In genomic region chr10:92247449-92247805, GRCm38 (mm10) we compare ENCODE assay signal across 20 mouse cellular contexts.
DNase-seq lines count a peak whose midpoint lies in the region; ATAC-seq and TF ChIP-seq lines count a peak whose summit lies in the region.
"Had no signal": no experiment of that assay in that cellular context is flagged by ENCODE, and none has a peak within 500 bp of the region (broad histone marks: within the 10 kb centered on the region; RNA-seq: fewer than 3 reads in every experiment).

No protein-coding gene starts in this region.

- H3K4me3 ChIP-seq in left cerebral cortex, adult 2 months: no peak overlapping the region
- no peak overlapping the region for H3K4me3 ChIP-seq in hindbrain, postnatal 0 days (ENCODE audit: low read length)
- no peak overlapping the region for H3K4me3 ChIP-seq in midbrain, embryonic 16.5 days (ENCODE audit: low read depth, low read length)
- H3K4me3 ChIP-seq: kidney, embryonic 15.5 days; limb, embryonic 15.5 days; liver, embryonic 15.5 days; neural tube, embryonic 12.5 days had no signal

- WGBS in hindbrain, postnatal 0 days: 23% methylated on average over 5 of the region's 5 CpGs
- 5% methylated on average over 5 of the region's 5 CpGs for WGBS in midbrain, embryonic 16.5 days

- DNase-seq in cerebellum, postnatal 10 days: peak; percentile 11 to 13
- DNase-seq in cerebellum, adult 9-11 months: no peak
- no peak for DNase-seq in left cerebral cortex, adult 2 months (ENCODE audit: extremely low spot score in 1 of 2, low spot score in 2 of 2)
- no peak for DNase-seq in left cerebral cortex, postnatal 36 days (ENCODE audit: low spot score in 2 of 2)
- peak; percentile 7 for DNase-seq in hindbrain, postnatal 0 days (ENCODE audit: low spot score)
- no peak for DNase-seq in adrenal gland, adult 2 months
- DNase-seq: adrenal gland, postnatal 25 days; cerebellum, adult 11-12 months; cerebellum, postnatal 36 days; gastrocnemius, postnatal 25 days; thymus, postnatal 14 days had no signal

- no peaks in the 10 kb centered on the region for H3K27me3 ChIP-seq in hindbrain, postnatal 0 days (ENCODE audit: insufficient read depth, low read length)
- H3K27me3 ChIP-seq in midbrain, embryonic 16.5 days (ENCODE audit: control insufficient read depth, insufficient read depth, low read depth, low read length): no peaks in the 10 kb centered on the region
- H3K27me3 ChIP-seq: kidney, embryonic 15.5 days; limb, embryonic 15.5 days; liver, embryonic 15.5 days; neural tube, embryonic 12.5 days; Patski had no signal

- no peaks in the 10 kb centered on the region for H3K36me3 ChIP-seq in hindbrain, postnatal 0 days (ENCODE audit: insufficient read depth, low read length)
- no peaks in the 10 kb centered on the region for H3K36me3 ChIP-seq in midbrain, embryonic 16.5 days (ENCODE audit: control insufficient read depth, insufficient read depth, low read length)
- H3K36me3 ChIP-seq: kidney, embryonic 15.5 days; limb, embryonic 15.5 days; liver, embryonic 15.5 days; neural tube, embryonic 12.5 days had no signal

- intact Hi-C loops in left cerebral cortex, adult 2 months (cut with DNase I): loop anchor here (2.0 kb wide), 1 partner anchor 83 kb away; no protein-coding TSS in a partner anchor
- intact Hi-C loops in left cerebral cortex, postnatal 36 days (cut with DNase I): loop anchor here (5.0 kb wide), 1 partner anchor 85 kb away; no protein-coding TSS in a partner anchor

- no peak for ATAC-seq in hindbrain, postnatal 0 days
- no peak for ATAC-seq in midbrain, embryonic 16.5 days
- ATAC-seq in activated CD4-positive, CD25-positive, alpha-beta regulatory T cell, adult 4 months: no peak
- ATAC-seq: intestine, postnatal 0 days; lung, postnatal 0 days had no signal

- no peak overlapping the region for H3K4me2 ChIP-seq in hindbrain, postnatal 0 days (ENCODE audit: low read depth, low read length)
- H3K4me2 ChIP-seq in midbrain, embryonic 16.5 days (ENCODE audit: low read length): no peak overlapping the region
- H3K4me2 ChIP-seq: kidney, embryonic 15.5 days; limb, embryonic 15.5 days; liver, embryonic 15.5 days; neural tube, embryonic 12.5 days had no signal

- peak overlapping the region; percentile 28; the same call in 1 of the 2 replicates for H3K27ac ChIP-seq in left cerebral cortex, adult 2 months
- no peak overlapping the region for H3K27ac ChIP-seq in hindbrain, postnatal 0 days
- H3K27ac ChIP-seq in midbrain, embryonic 16.5 days (ENCODE audit: low read length): peak overlapping the region; percentile 54
- H3K27ac ChIP-seq: kidney, embryonic 15.5 days; limb, embryonic 15.5 days; liver, embryonic 15.5 days; neural tube, embryonic 12.5 days had no signal

- TF ChIP-seq CTCF in left cerebral cortex, adult 2 months (IDR thresholded peaks at IDR 0.05): no peak
- no peak for TF ChIP-seq CTCF in hindbrain, postnatal 0 days (IDR thresholded peaks at IDR 0.05; ENCODE audit: low read depth)

- H3K9ac ChIP-seq in hindbrain, postnatal 0 days (replicated peaks; ENCODE audit: low read length): no peak overlapping the region
- H3K9ac ChIP-seq in midbrain, embryonic 16.5 days (ENCODE audit: low read depth, low read length): no peak overlapping the region
- H3K9ac ChIP-seq: kidney, embryonic 15.5 days; limb, embryonic 15.5 days; liver, embryonic 15.5 days; neural tube, embryonic 12.5 days had no signal

- H3K4me1 ChIP-seq in hindbrain, postnatal 0 days (ENCODE audit: insufficient read depth, low read length): peaks cover 8% of the 10 kb centered on the region
- peaks cover 18% of the 10 kb centered on the region for H3K4me1 ChIP-seq in midbrain, embryonic 16.5 days (ENCODE audit: control insufficient read depth, insufficient read depth, low read length)
- H3K4me1 ChIP-seq: liver, embryonic 15.5 days had no signal

- H3K9me3 ChIP-seq in hindbrain, postnatal 0 days (ENCODE audit: low read length): no peaks in the 10 kb centered on the region
- no peaks in the 10 kb centered on the region for H3K9me3 ChIP-seq in midbrain, embryonic 16.5 days (replicated peaks; ENCODE audit: control insufficient read depth, low read length, poor library complexity, severe bottlenecking)
- H3K9me3 ChIP-seq: kidney, embryonic 15.5 days; limb, embryonic 15.5 days; liver, embryonic 15.5 days; neural tube, embryonic 12.5 days had no signal

Comparison
In these comparisons a context has a peak if more than half of its experiments do, and no peak if none do; other contexts are left out.
1. DNase-seq: peak in cerebellum, postnatal 10 days (2 of 2) and hindbrain, postnatal 0 days (single experiment); none in cerebellum, adult 9-11 months (single experiment), left cerebral cortex, adult 2 months (0 of 2), left cerebral cortex, postnatal 36 days (0 of 2) and adrenal gland, adult 2 months (single experiment).